Mouse (Mus musculus): Measurements from ENCODE around the gene Cd44. TPM values are rescaled to one million over a fixed set of nuclear protein-coding genes. Genes with fewer than 3 reads are reported as not detected.

The Cd44 gene
- polyA plus RNA-seq, 1 experiment from 2014 or later = 3.3 TPM

Other genes starting within 250 kb of the Cd44 start
- 0.16 and 0.37 TPM in 2 replicates for gene Slc1a2, start 243.0 kb downstream of the Cd44 start, polyA plus RNA-seq (2016; fragmentation: Nextera tagmentation; extraction: Ambion mirVana)
- gene Pdhx, start 171.8 kb upstream of the Cd44 start, polyA plus RNA-seq (2016; fragmentation: Nextera tagmentation; extraction: Ambion mirVana) = 40.5 and 41.6 TPM in 2 replicates
- 76.3 and 77.8 TPM in 2 replicates for gene Apip, start 172.0 kb upstream of the Cd44 start, polyA plus RNA-seq (2016; fragmentation: Nextera tagmentation; extraction: Ambion mirVana)